Mouse (Mus musculus) lung, adult 2 months (tissue): ENCODE measurements around the gene Smtnl2.

Experiments
- CTCF ChIP-seq: fragments of 200-500 bp; IDR thresholded peaks from 2 replicates; pipeline ENCODE4 v1.5.1; 2011; ENCODE audit warnings: mild to moderate bottlenecking, low read length, control low read depth; ENCODE audit not compliant: insufficient read depth
- POLR2A ChIP-seq: fragments of 200-500 bp; IDR thresholded peaks from 2 replicates; pipeline ENCODE4 v1.6.1; 2011; ENCODE audit warnings: low read depth, mild to moderate bottlenecking, control low read depth, low read length, borderline replicate concordance; ENCODE audit errors: extremely low read depth

DNA sequence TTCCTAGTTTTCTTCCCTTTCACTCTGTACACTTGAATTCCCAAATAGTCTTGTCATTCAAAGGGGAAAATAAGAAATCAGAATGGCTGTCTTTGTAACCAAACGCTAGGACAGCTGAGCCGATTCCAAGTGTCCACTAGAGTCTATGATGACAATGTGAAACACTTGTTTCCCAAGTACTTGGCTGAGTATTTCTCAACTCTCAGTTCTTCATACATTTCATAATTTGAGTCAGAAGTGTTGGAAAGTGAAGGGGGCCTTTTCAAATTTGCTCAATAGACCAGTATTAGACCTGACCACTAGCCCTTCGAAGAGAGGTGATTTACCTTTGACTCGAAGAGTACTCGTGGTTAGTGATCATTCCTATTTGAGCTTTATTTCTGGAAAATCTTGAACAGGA, 47.0 kb downstream of the Smtnl2 start:
- TF ChIP-seq POLR2A (no peak), CTCF (no peak)
